Mouse (Mus musculus): ENCODE data around the gene Serpinb9b.

DNA sequence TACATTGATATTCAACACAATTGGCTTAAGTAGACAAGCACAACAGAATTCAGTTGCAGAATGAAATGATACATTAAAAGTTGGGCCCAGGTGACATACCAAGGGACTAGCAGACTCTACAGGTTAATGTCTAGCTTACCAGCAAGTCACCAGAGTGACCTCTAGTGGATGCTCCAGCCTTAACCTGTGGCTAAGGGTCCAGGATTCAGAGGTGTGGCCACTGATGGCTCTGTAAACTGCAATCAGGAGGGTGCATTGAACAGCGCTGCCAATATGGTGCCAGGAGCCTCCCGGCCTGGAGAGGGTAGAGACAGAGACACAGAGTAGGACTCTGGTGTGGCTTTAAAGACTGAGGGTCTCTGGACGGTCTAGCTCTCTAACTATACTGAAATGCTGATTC, 53.1 kb downstream of the Serpinb9b start:
- TF ChIP-seq EP300 (IDR thresholded peaks at IDR 0.05; ENCODE audit: low read depth) (no peak), CTCF (IDR thresholded peaks at IDR 0.05; ENCODE audit: low read depth) (peak; percentile 64)
